Mouse (Mus musculus) effector memory CD4-positive, alpha-beta T cell, adult 7 months (primary cell): ENCODE data around the gene Gbp6. TPM values are rescaled to one million over a fixed set of nuclear protein-coding genes. Genes with fewer than 3 reads are reported as not detected.

ENCODE experiments used
- polyA plus RNA-seq: library from polyadenylated mRNA; unstranded; fragments of 100-300 nt; shearing (Covaris generic); gene quantifications from one replicate; pipeline ENCODE4 v1.2.1, GENCODE M21; 2017

The Gbp6 gene
- 40.5 TPM for polyA plus RNA-seq

GRCm38 (mm10) chr5:105293226-105294165 lies at the start of gene Gbp6, which contains the start of gene Gm43302:
Gene Gbp6 (minus strand): TSS chr5:105293698.
Gene Gm43302 (minus strand): TSS chr5:105293695.

GRCm38 (mm10) chr5:105239483-105240047 lies 53.9 kb downstream of the Gbp6 start, which contains the start of gene Gbp10:
Gene Gbp10 (minus strand): TSS chr5:105239533.

Other genes starting within 250 kb of the Gbp6 start
- 70.9 TPM for gene Gbp9, start 154.2 kb downstream of the Gbp6 start, polyA plus RNA-seq
- 52.7 TPM for gene Gbp8, start 154.2 kb downstream of the Gbp6 start, polyA plus RNA-seq
- 167 TPM for gene Gbp4, start 154.1 kb downstream of the Gbp6 start, polyA plus RNA-seq
- gene Gbp10, start 54.2 kb downstream of the Gbp6 start, polyA plus RNA-seq = 9.6 TPM
- not detected for gene Gm43302, start within 50 bp of the Gbp6 start, polyA plus RNA-seq
- gene Lrrc8b, start 122.1 kb upstream of the Gbp6 start, polyA plus RNA-seq = 7.1 TPM
- gene Lrrc8c, start 225.7 kb upstream of the Gbp6 start, polyA plus RNA-seq = 94.8 TPM